Mouse (Mus musculus): ENCODE measurements around the gene Tctex1d1.

Tctex1d1 gene

GRCm38 (mm10) chr4:102988526-102988925, 10.1 kb downstream of the Tctex1d1 start:
- DNase-seq (ENCODE audit: low read depth), result no peak

- DNase-seq (ENCODE audit: low read depth), result no peak
Observed at GRCm38 (mm10) chr4:102989391-102989790, 11.0 kb downstream of the Tctex1d1 start.

GRCm38 (mm10) chr4:102990016-102990415, 11.6 kb downstream of the Tctex1d1 start:
- DNase-seq (ENCODE audit: low read depth), result no peak

GRCm38 (mm10) chr4:102990595-102991340, 12.4 kb downstream of the Tctex1d1 start:
- DNase-seq (ENCODE audit: low read depth), result no peak

GRCm38 (mm10) chr4:102991685-102992084, 13.3 kb downstream of the Tctex1d1 start:
- no peak for DNase-seq (ENCODE audit: low read depth)

- DNase-seq (ENCODE audit: low read depth), result no peak
Observed at GRCm38 (mm10) chr4:103004681-103005080, 26.3 kb downstream of the Tctex1d1 start.

- DNase-seq (ENCODE audit: low read depth), result no peak
Observed at GRCm38 (mm10) chr4:103005190-103005945, 27.0 kb downstream of the Tctex1d1 start.

- no peak for DNase-seq (ENCODE audit: low read depth)
Observed at GRCm38 (mm10) chr4:103006266-103006665, 27.9 kb downstream of the Tctex1d1 start.

- DNase-seq (ENCODE audit: low read depth), result no peak
Observed at GRCm38 (mm10) chr4:103006943-103007418, 28.6 kb downstream of the Tctex1d1 start.

- no peak for DNase-seq (ENCODE audit: low read depth)
Observed at GRCm38 (mm10) chr4:103010734-103011133, 32.3 kb downstream of the Tctex1d1 start.

GRCm38 (mm10) chr4:103011823-103012222, 33.4 kb downstream of the Tctex1d1 start:
- DNase-seq (ENCODE audit: low read depth), result no peak

GRCm38 (mm10) chr4:103013490-103013889, 35.1 kb downstream of the Tctex1d1 start:
- DNase-seq (ENCODE audit: low read depth), result no peak

GRCm38 (mm10) chr4:103026621-103027020, 48.2 kb downstream of the Tctex1d1 start, which contains the start of gene Insl5:
Gene Insl5, minus strand, starts transcription at chr4:103026842.
- DNase-seq (ENCODE audit: low read depth), result no peak

GRCm38 (mm10) chr4:103027745-103028144, 49.3 kb downstream of the Tctex1d1 start:
- no peak for DNase-seq (ENCODE audit: low read depth)

GRCm38 (mm10) chr4:103028177-103029088, 50.0 kb downstream of the Tctex1d1 start:
- DNase-seq (ENCODE audit: low read depth), result no peak

- no peak for DNase-seq (ENCODE audit: low read depth)
Observed at GRCm38 (mm10) chr4:103039103-103039837, 60.9 kb downstream of the Tctex1d1 start.

- no peak for DNase-seq (ENCODE audit: low read depth)
Observed at GRCm38 (mm10) chr4:103039838-103040191, 61.4 kb downstream of the Tctex1d1 start.

GRCm38 (mm10) chr4:103042997-103043396, 64.6 kb downstream of the Tctex1d1 start:
- DNase-seq (ENCODE audit: low read depth), result no peak

- DNase-seq (ENCODE audit: low read depth), result no peak
Observed at GRCm38 (mm10) chr4:103048046-103048445, 69.6 kb downstream of the Tctex1d1 start.

Measured in c-Kit-positive CD71-positive TER-119-negative erythroid progenitor cells, embryonic 14.5 days (primary cell).